Mouse (Mus musculus) spleen, postnatal 36 days (tissue): ENCODE measurements at regions not wholly inside any gene's neighbourhood (a gene's known extent, or its start where the extent isn't known, plus 50 kb on each side); places are given as distances from the start of the nearest gene placed in this dataset.

Experiments used
- DNase-seq, 2 experiments: peaks; one replicate each; pipeline ENCODE4 v3.0.0; 2022; ENCODE audit warnings: low spot score in 2 of 2, mixed read lengths in 1 of 2

- DNase-seq, result no peak
Measured at GRCm38 (mm10) chr8:10825981-10826380, 182.3 kb downstream of the Irs2 start.

- no peak for DNase-seq
Measured at GRCm38 (mm10) chr8:10825192-10825926, 182.9 kb downstream of the Irs2 start.

GRCm38 (mm10) chr8:10821901-10822300 lies 186.4 kb downstream of the Irs2 start:
- no peak for DNase-seq

GRCm38 (mm10) chr8:10814499-10814898 lies 193.8 kb downstream of the Irs2 start:
- DNase-seq, result no peak

- no peak for DNase-seq
Measured at GRCm38 (mm10) chr8:10812060-10812670, 196.1 kb downstream of the Irs2 start.

GRCm38 (mm10) chr8:10807040-10807439 lies 201.2 kb downstream of the Irs2 start:
- DNase-seq, result no peak

GRCm38 (mm10) chr8:10805405-10806151 lies 202.7 kb downstream of the Irs2 start:
- DNase-seq, result no peak

GRCm38 (mm10) chr8:10804974-10805373 lies 203.3 kb downstream of the Irs2 start:
- no peak for DNase-seq

GRCm38 (mm10) chr8:10802003-10802402 lies 206.3 kb downstream of the Irs2 start:
- no peak for DNase-seq

- no peak for DNase-seq
Measured at GRCm38 (mm10) chr8:10801580-10801979, 206.7 kb downstream of the Irs2 start.

GRCm38 (mm10) chr8:10798444-10798843 lies 209.8 kb downstream of the Irs2 start:
- no peak for DNase-seq

- no peak for DNase-seq
Measured at GRCm38 (mm10) chr8:10794367-10795189, 213.7 kb downstream of the Irs2 start.

- DNase-seq, result no peak
Measured at GRCm38 (mm10) chr8:10793670-10794366, 214.4 kb downstream of the Irs2 start.

- DNase-seq, result no peak
Measured at GRCm38 (mm10) chr8:10788496-10789200, 219.6 kb downstream of the Irs2 start.

GRCm38 (mm10) chr8:10785801-10786200 lies 222.5 kb downstream of the Irs2 start:
- DNase-seq, result no peak

- DNase-seq, result no peak
Measured at GRCm38 (mm10) chr8:10785311-10785710, 222.9 kb downstream of the Irs2 start.

GRCm38 (mm10) chr8:10784481-10784880 lies 223.8 kb downstream of the Irs2 start:
- no peak for DNase-seq

GRCm38 (mm10) chr8:10781860-10782259 lies 226.4 kb downstream of the Irs2 start:
- no peak for DNase-seq

- DNase-seq, result no peak
Measured at GRCm38 (mm10) chr8:10779636-10780035, 228.6 kb downstream of the Irs2 start.

- DNase-seq, result no peak
Measured at GRCm38 (mm10) chr8:10775202-10776010, 232.9 kb downstream of the Irs2 start.
